Mouse (Mus musculus) left cerebral cortex, adult 11 months (tissue): Measurements from ENCODE around the gene Slc35c2.

ENCODE experiments used
- DNase-seq: peaks from one replicate; pipeline ENCODE4 v3.0.0; 2022; ENCODE audit warnings: low spot score

The Slc35c2 gene

GRCm38 (mm10) chr2:165275124-165275640, 12.5 kb downstream of the Slc35c2 start:
- no peak for DNase-seq

GRCm38 (mm10) chr2:165273589-165273988, 14.1 kb downstream of the Slc35c2 start:
- no peak for DNase-seq

GRCm38 (mm10) chr2:165271326-165271725, 16.3 kb downstream of the Slc35c2 start:
- DNase-seq, result no peak

DNA sequence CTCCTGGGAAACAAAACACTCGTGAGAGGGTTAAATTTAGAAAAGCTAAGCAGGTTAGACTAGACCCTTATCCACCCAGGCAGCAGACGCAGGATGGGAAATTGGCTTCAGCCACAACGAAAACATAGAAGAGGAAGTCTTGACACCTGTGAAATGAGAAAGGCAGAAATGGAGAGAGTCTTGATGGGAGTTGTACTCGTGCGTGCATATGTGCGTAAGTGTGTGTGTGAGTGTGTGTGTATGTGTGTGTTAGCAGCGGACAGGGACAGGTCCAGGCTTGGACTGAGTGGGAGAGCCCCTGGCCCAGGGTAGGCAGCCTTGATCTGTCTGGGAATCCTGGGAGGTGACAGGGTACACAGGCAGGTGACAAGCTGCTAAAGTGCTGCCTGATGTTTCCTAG, 16.8 kb downstream of the Slc35c2 start:
- DNase-seq, result no peak

- no peak for DNase-seq
Measured at GRCm38 (mm10) chr2:165266739-165267138, 20.9 kb downstream of the Slc35c2 start.

DNA sequence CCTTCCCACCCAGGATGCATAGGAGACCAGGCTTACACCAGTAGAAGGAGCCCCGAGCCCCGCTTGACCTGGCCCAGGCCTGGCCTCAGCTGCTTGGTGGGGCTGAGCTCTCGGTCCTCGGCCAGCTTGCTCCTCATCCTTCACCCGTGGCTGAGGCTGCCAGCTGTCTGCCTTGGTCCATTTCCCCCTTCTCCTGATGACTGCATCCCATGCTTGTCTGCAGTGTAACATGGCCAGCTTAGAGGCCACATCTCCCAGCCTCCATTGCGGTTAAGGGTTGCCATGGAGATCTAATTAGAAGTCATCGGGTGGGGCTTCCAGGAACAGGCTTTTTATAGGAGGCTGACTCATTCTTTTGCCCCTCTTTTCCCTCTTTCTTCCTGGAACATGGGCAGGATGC, 23.8 kb downstream of the Slc35c2 start:
- DNase-seq, result no peak

GRCm38 (mm10) chr2:165262274-165262990, 25.2 kb downstream of the Slc35c2 start:
- DNase-seq, result no peak

GRCm38 (mm10) chr2:165259859-165260258, 27.8 kb downstream of the Slc35c2 start:
- DNase-seq, result no peak

DNA sequence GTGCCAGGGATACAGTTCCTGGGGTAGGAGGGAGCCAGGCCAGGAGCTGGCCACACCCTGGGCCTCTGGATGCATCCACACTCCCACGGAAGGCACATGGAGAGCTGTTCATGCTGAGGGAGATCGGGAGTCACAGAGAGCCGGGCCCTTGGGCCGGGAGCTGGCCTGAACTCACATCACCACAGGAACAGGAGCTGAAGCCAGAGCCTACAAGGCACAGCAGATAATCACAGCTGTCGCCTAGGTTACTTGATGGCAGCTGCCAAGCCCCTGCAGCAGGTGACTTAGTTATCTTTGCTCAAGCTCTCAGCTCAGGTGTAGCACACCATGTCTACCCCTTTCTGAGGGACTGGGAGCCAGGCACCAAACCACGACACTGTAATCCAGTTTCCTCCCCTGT, 29.3 kb downstream of the Slc35c2 start:
- no peak for DNase-seq

DNA sequence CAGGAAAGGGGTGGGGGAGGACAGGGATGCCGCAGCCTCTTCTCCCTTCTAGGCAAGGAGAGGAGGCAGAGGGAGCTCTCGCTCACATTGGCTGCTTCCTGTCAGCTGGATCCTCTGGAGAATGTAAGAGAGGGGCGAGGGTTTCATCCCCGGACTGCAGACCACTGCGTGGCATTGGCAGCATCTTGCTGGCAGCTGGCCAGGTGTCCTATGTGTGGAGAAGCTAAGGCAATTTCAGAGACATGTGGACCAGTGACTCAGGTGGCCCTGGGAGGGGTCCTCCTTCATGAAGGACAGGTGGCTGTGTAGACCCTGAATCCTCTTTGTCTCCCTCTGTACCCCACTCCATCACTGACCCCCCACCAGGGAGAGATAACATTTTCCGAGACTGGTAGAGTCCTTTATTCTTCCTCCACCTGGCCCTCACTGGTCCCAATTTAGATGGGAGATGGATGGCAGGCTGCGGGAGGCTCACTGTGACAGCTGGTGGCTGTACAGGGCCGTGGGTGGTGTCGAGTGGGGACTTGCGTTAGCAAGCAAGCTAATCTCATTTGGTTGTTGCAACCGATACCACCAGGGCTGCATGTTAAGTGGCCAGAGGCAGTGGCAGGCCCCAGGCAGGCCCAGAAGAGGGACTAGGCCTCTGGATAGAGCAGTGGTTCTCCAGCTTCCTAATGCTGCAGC, 30.4 kb downstream of the Slc35c2 start:
- no peak for DNase-seq

- DNase-seq, result no peak
Measured at GRCm38 (mm10) chr2:165256213-165256612, 31.5 kb downstream of the Slc35c2 start.

DNA sequence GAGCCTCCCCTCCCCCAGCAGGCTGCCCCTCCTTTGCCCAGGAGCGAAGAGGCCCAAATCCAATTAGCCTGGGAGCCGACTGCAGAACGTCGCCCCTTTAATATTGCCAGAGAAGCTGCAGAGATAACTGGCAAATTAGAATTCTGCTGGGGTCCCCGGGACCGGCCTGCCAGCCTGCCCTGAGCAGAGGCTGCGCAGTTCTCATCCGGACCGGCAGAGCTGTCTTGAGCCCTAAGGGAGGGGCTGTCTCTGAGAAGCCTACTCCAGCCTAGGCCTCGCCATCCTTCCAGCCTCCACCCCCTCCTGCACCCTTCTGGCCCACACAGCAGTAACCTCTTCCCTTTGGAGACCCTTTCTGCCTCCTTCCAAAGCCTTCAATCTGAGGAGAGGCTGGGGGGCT, 33.8 kb downstream of the Slc35c2 start:
- DNase-seq, result no peak

DNA sequence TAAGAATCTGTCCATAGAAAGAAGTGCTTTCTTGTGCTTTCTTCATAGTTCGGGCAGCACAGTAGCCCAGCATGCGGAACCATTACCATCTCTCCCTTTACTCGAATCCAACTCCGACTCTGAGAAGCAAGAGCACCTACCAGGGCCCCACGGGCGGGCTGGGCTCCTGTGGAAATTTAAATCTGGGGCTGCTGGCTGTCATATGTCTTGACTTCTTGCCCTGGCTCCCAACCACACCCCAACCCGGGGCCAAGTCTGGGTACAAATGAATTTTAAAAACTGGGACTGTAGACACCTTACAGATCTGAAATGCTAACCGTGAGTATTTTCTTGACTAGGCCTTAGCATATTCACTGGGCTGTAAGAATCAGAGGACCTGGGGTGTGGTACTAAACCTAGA, 34.4 kb downstream of the Slc35c2 start:
- DNase-seq, result no peak

DNA sequence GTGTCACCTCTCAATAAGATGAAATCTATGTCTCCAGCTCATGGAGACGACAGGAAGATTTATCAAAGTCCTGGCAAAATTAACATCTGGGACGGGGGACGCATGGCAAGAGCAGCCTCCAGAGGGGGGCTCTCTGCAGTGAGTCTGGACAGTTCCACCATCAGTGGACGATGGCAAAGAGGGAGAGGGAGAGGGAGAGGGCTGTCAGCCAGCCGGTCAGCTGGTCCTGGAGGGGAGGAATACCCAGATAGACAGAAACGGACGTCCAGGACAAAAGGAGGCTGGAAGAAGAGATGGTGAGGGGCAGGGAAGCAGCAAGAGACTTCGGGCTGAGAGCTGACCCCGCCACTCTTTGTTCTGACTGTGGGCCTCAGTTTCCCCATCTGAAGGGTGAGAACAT, 34.9 kb downstream of the Slc35c2 start:
- DNase-seq, result no peak

DNA sequence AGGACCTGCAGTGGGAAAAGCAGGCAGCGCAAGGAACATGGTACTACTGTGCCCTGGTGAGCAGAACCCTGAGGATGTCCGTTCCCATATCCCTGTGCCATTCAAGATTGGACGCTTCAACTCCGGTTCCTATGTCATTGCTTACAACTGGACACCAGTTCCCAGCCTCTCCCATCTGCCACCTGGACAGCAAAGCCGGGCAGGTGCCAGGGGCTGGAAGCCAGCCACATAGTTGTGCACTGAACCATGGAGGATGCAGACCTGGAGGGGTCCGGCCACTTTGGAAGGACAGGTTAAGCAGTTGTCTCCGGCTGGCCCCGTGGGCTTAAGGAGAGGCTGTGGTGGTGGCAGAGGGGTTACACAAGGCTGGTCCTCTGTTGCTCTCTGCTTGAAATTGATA, 35.3 kb downstream of the Slc35c2 start:
- DNase-seq, result no peak

- DNase-seq, result no peak
Measured at GRCm38 (mm10) chr2:165250903-165251302, 36.8 kb downstream of the Slc35c2 start.

GRCm38 (mm10) chr2:165248967-165249366, 38.7 kb downstream of the Slc35c2 start:
- no peak for DNase-seq

DNA sequence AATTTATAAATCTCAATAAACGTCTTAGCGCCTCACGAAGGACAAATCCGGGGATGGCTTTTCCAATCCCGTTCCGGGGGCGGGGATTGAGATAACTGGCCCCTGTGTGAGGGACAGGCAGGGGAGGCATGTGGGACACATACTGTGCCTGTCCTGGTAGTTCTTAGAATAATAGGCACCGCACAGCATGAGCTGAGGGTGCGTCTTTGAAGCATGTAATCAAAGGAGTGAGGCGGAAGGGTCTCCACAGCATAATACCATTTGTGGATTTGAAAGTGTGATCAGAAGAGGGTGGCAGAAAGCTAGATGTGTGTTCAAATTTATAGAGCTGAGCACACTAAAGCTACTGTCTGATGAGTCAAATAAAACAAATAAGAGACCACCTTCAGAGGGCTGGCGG, 41.3 kb downstream of the Slc35c2 start:
- no peak for DNase-seq

- no peak for DNase-seq
Measured at GRCm38 (mm10) chr2:165243122-165243720, 44.4 kb downstream of the Slc35c2 start.

DNA sequence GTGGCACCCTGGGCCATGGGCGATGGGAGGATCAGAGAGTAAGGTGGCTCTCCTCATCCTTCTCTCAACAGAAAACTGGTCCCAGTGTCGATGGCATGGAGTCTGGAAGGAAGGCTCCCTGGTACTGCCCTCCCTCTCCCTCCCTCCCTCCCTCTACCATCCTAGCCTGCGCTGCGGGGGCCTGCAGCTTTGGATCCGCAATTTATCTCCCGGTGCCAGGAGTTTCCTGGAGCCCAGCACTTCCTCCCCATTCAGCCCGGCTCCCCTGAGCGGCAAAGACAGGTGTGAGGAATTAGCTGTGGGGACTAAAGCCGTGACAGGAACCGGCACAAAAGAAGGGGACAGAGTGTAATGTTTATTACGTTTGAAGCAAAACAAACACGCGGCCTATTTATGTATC, 45.1 kb downstream of the Slc35c2 start:
- DNase-seq, result no peak

DNA sequence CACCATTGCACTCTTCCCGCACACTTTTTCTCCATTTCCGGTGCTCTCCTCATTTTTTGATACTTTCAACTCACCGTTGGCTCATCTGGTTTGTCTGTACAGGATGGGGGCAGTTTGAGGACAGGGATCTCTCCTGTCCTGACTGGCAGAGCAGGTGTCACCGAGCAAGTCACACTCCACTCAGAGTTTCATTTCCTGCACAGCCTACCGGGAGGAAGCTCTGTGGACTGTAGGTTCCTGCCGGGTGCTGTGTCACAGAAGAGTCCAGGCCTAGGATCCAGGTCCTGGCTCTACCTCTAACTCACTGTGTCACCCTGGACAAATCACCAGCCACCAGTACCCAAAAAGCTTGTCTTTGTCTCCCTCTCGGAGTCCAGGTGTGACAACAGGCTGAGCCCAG, 45.9 kb downstream of the Slc35c2 start:
- DNase-seq, result no peak

DNA sequence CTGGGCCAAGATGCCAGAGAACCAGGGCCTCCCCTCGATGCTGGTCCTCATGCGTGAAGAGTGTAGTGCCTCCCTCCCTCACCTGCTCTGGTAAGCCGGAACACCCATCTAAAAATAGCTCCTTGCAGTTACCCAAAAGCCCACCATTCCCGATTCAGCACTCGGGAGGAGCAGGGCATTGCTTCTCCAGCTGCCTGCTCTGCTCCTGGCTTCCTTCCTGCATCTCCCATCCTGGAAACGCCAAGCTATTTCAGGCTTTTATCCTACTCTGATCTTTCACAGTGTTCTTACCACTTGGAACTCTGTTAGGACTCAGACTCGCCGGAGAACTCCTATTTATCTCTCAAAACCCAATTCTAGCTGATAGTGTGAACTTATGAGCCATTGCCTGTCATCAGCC, 47.3 kb downstream of the Slc35c2 start:
- DNase-seq, result no peak

DNA sequence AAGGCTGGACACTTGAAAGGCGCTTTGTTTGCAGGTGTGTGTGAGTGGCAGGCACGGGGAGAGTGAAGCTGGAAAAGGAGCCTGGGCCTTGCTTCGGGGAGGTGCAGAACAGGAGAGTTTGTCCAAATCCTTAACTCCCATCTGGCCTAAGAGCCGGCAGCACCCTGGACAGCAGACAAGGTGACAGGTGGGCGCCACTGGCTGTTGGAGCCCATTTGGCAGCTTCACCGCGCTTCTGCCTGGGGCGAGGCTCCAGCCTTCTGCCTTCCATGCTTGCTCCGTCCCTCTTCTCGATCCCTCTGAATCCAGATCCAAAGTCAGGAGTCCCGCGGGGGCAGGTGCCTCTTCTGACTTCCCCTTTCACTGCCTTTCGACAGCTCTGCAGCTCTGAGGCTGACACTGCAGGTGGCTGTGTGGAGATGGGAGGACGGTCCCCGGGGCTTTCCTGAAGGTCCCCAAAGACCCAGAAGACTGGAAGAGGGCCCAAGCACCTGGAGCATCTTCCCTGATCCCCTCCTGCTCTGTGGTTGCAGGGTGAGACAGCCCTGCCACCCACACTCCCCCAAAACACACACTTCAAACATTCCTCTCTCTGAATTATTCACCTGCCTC, 48.0 kb downstream of the Slc35c2 start:
- no peak for DNase-seq
